Mouse (Mus musculus): ENCODE data around the gene Ctu1.
"Not testable (repeated sequence)": the region's sequence is repeated elsewhere in the genome, so short reads cannot be mapped to it uniquely, and the experiment has no call there.

Ctu1 gene

GRCm38 (mm10) chr7:43671809-43672580, at the start of gene Ctu1:
Gene Ctu1 (plus strand): TSS chr7:43672016.
- DNase-seq (ENCODE audit: low read depth), result peak; percentile 98

- no peak for DNase-seq (ENCODE audit: low read depth)
Observed at GRCm38 (mm10) chr7:43622927-43623326, 48.9 kb upstream of the Ctu1 start.

GRCm38 (mm10) chr7:43623819-43624218, 48.0 kb upstream of the Ctu1 start:
- DNase-seq (ENCODE audit: low read depth), result no peak

- DNase-seq (ENCODE audit: low read depth), result no peak
Observed at GRCm38 (mm10) chr7:43625065-43625464, 46.8 kb upstream of the Ctu1 start.

GRCm38 (mm10) chr7:43625794-43626422, 45.9 kb upstream of the Ctu1 start:
- no peak for DNase-seq (ENCODE audit: low read depth)

GRCm38 (mm10) chr7:43633940-43634339, 37.9 kb upstream of the Ctu1 start:
- DNase-seq (ENCODE audit: low read depth), result no peak

GRCm38 (mm10) chr7:43634500-43634899, 37.3 kb upstream of the Ctu1 start, which contains the start of gene Ceacam18:
Gene Ceacam18 (plus strand): TSS chr7:43634707.
- DNase-seq (ENCODE audit: low read depth), result no peak

GRCm38 (mm10) chr7:43636194-43636593, 35.6 kb upstream of the Ctu1 start:
- no peak for DNase-seq (ENCODE audit: low read depth)

GRCm38 (mm10) chr7:43637118-43637517, 34.7 kb upstream of the Ctu1 start:
- DNase-seq (ENCODE audit: low read depth), result no peak

GRCm38 (mm10) chr7:43642587-43642986, 29.2 kb upstream of the Ctu1 start:
- DNase-seq (ENCODE audit: low read depth), result no peak

GRCm38 (mm10) chr7:43643046-43643652, 28.7 kb upstream of the Ctu1 start:
- DNase-seq (ENCODE audit: low read depth), result no peak

GRCm38 (mm10) chr7:43652683-43653082, 19.1 kb upstream of the Ctu1 start:
- DNase-seq (ENCODE audit: low read depth), result no peak

- no peak for DNase-seq (ENCODE audit: low read depth)
Observed at GRCm38 (mm10) chr7:43654519-43654918, 17.3 kb upstream of the Ctu1 start.

GRCm38 (mm10) chr7:43656232-43656631, 15.6 kb upstream of the Ctu1 start:
- DNase-seq (ENCODE audit: low read depth), result no peak

- no peak for DNase-seq (ENCODE audit: low read depth)
Observed at GRCm38 (mm10) chr7:43660002-43660401, 11.8 kb upstream of the Ctu1 start, which contains the start of gene Siglece. Gene Siglece (minus strand): TSS chr7:43660161.

- peak; percentile 81 for DNase-seq (ENCODE audit: low read depth)
Observed at GRCm38 (mm10) chr7:43662804-43663203, 9.0 kb upstream of the Ctu1 start.

GRCm38 (mm10) chr7:43667221-43667620, 4.6 kb upstream of the Ctu1 start:
- DNase-seq (ENCODE audit: low read depth), result not testable (repeated sequence)

GRCm38 (mm10) chr7:43668582-43668981, 3.2 kb upstream of the Ctu1 start:
- peak; percentile 71 for DNase-seq (ENCODE audit: low read depth)

- DNase-seq (ENCODE audit: low read depth), result peak; percentile 12
Observed at GRCm38 (mm10) chr7:43671064-43671808, 580 bp upstream of the Ctu1 start.

GRCm38 (mm10) chr7:43672581-43673260, 905 bp downstream of the Ctu1 start:
- peak; percentile 52 for DNase-seq (ENCODE audit: low read depth)

GRCm38 (mm10) chr7:43675091-43675490, 3.3 kb downstream of the Ctu1 start:
- DNase-seq (ENCODE audit: low read depth), result no peak

GRCm38 (mm10) chr7:43678517-43678916, 6.7 kb downstream of the Ctu1 start:
- peak; percentile 76 for DNase-seq (ENCODE audit: low read depth)

Data from NIH3T3 (cell line).